Mouse (Mus musculus) neural tube, postnatal 0 days (tissue): ENCODE measurements around the gene Zpbp2. TPM values are rescaled to one million over a fixed set of nuclear protein-coding genes. Genes with fewer than 3 reads are reported as not detected.

ENCODE experiments used
- polyA plus RNA-seq: library from polyadenylated mRNA; unstranded; fragments of >200 nt; fragmentation: Nextera tagmentation; extraction: Ambion mirVana; gene quantifications from 2 replicates; pipeline ENCODE4 v1.2.1, GENCODE M21; 2015

Zpbp2 gene
- polyA plus RNA-seq = 0.47 and 0.81 TPM in 2 replicates

GRCm38 (mm10) chr11:98550975-98551828 is at the start of gene Zpbp2:
Zpbp2 (plus strand) TSS chr11:98551097.

DNA sequence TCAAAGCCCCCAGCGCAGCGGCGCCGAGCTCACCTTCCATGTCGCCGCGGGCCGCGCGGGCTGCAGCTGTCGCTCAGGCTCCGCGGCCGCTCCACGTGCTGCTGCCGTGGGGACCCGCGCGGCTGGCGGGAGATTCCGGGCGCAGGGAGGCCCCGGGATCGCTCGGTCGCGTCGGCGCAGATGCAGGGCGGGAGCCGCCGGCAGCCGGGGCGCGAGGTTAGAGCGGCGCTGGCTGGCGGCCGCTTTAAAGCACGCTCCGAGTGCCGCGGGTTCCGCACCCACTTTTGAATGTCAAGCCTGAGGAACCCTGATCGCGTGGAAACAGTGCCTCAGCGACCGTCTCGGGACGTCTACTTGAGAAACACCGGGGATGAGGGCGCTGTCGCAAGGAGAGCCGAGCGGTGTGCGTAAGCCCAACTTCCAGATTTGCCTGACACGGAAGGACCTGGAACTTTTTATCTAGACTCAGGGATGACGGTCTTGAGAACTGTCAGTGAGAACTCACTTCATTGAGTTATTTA is 5.1 kb upstream of the Zpbp2 start, which contains the start of gene Ikzf3:
Gene Ikzf3 (minus strand): TSS at position 321 of the 521 bp plus-strand sequence.

GRCm38 (mm10) chr11:98586892-98587563 is 36.1 kb downstream of the Zpbp2 start, which contains the start of gene Ormdl3:
Ormdl3 (minus strand) TSS chr11:98587368.

DNA sequence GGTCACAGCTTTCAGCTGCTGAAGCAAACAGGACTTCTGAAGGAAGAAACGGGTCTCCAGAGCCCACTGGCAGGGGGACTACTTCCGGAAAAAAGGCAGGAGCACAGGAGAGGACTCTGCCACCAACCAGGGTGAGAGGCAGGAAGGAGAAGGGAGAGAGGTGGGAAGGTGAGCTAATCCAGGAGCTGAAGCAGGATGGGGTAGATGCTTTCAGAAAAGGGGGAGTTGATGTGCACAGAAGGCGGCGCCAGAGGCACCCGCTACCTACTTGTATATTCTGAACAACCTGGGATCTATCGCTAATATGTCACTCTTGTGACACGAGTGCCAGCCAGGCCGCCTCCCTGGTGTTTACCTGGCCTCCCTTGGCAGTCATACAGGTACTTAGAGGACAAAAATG is 47.1 kb downstream of the Zpbp2 start, which contains the start of gene Lrrc3c:
Gene Lrrc3c (plus strand): TSS at position 301 of the 400 bp plus-strand sequence.

Other genes starting within 250 kb of the Zpbp2 start
- 13.6 and 15.7 TPM in 2 replicates for gene Neurod2, start 221.4 kb upstream of the Zpbp2 start, polyA plus RNA-seq
- gene Ppp1r1b, start 202.7 kb upstream of the Zpbp2 start, polyA plus RNA-seq = 4.3 and 5.5 TPM in 2 replicates
- 25.3 and 25.6 TPM in 2 replicates for gene Stard3, start 192.7 kb upstream of the Zpbp2 start, polyA plus RNA-seq
- gene Tcap, start 167.3 kb upstream of the Zpbp2 start, polyA plus RNA-seq = 0.27 and 0.33 TPM in 2 replicates
- gene Pnmt, start 164.6 kb upstream of the Zpbp2 start, polyA plus RNA-seq = 3.2 and 3.7 TPM in 2 replicates
- 7.6 and 8.4 TPM in 2 replicates for gene Pgap3, start 150.6 kb upstream of the Zpbp2 start, polyA plus RNA-seq
- gene Erbb2, start 138.6 kb upstream of the Zpbp2 start, polyA plus RNA-seq = 6.6 TPM in 2 replicates
- 270 and 284 TPM in 2 replicates for gene Mien1, start 112.1 kb upstream of the Zpbp2 start, polyA plus RNA-seq
- gene Grb7, start 104.7 kb upstream of the Zpbp2 start, polyA plus RNA-seq = 0.80 and 1.0 TPM in 2 replicates
- gene Ikzf3, start 5.1 kb upstream of the Zpbp2 start, polyA plus RNA-seq = 0.26 and 0.32 TPM in 2 replicates
- gene Ormdl3, start 36.3 kb downstream of the Zpbp2 start, polyA plus RNA-seq = 76.4 and 90.5 TPM in 2 replicates
- not detected in 2 replicates for gene Lrrc3c, start 47.2 kb downstream of the Zpbp2 start, polyA plus RNA-seq
- gene Gm12355, start 74.6 kb downstream of the Zpbp2 start, polyA plus RNA-seq = 0.33 and 0.52 TPM in 2 replicates
- not detected in 2 replicates for gene Gsdma3, start 75.3 kb downstream of the Zpbp2 start, polyA plus RNA-seq
- gene Gsdma2, start 95.7 kb downstream of the Zpbp2 start, polyA plus RNA-seq = not detected in 2 replicates
- gene Gsdma, start 113.3 kb downstream of the Zpbp2 start, polyA plus RNA-seq = 0.13 TPM in 1 of 2 replicates, not detected in the other
- 171 and 181 TPM in 2 replicates for gene Psmd3, start 131.5 kb downstream of the Zpbp2 start, polyA plus RNA-seq
- not detected in 2 replicates for gene Csf3, start 150.2 kb downstream of the Zpbp2 start, polyA plus RNA-seq
- 37.3 and 45.1 TPM in 2 replicates for gene Med24, start 178.3 kb downstream of the Zpbp2 start, polyA plus RNA-seq
- 152 and 177 TPM in 2 replicates for gene Thra, start 189.5 kb downstream of the Zpbp2 start, polyA plus RNA-seq
- 8.4 and 10.3 TPM in 2 replicates for gene Nr1d1, start 224.2 kb downstream of the Zpbp2 start, polyA plus RNA-seq
- 31.5 and 32.2 TPM in 2 replicates for gene Msl1, start 244.4 kb downstream of the Zpbp2 start, polyA plus RNA-seq